ENCODE assay signal across 8 mouse cellular contexts in the genomic region with DNA sequence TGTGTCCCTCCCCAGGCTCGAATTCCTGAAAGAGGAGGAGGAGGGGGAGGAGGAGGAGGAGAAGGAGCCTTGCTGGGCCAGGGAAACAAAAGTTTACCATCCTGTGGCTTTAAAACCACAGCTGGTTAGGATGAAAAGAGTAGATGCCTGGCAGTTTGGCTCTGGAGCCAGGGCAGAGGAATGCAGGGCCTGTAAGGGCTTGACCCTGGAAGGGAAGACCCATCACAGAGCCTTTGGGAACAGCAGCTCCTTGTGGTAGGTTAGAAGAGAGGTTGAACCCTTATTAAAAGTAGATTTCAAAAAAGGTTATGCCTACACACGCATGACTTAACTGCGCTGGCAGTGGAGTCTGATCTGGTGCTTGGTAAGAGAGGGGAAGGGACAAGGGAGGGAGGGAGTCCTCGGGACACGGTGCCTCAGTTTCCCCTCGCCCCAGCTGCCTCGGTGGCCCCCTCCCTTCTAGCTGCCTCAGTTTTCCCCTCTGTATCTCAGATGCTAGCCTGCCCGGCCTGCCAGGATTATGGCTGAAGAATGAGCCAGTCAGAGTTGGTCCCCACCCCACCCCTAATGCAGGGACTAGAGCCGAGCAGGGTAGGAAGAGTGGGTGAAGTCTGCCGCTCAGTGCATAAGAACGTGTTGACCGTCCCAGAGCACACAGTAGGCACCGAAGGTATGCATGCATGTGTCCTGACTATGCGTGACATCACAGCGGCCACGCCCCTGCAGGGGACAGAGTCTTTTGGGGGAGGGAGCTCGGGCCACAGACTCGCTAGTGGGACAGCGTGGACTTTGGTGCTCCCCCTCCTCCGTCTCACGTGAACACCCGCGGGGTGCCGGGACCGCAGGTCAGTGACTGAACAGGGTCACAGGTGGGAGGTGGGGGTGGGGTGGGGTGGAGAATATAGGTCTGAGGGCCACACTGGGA. TPM values are rescaled to one million over a fixed set of nuclear protein-coding genes. Genes with fewer than 3 reads are reported as not detected.
DNase-seq lines count a peak whose midpoint lies in the region; ATAC-seq and TF ChIP-seq lines count a peak whose summit lies in the region.

A gene (plus strand): TSS at position 314 of the 925 bp plus-strand sequence.

- H3K36me3 ChIP-seq in heart, embryonic 10.5 days: peaks cover 27% of the 10 kb centered on the region
- H3K36me3 ChIP-seq in E14TG2a.4 (ENCODE audit: insufficient read depth, low read length): peaks cover 30% of the 10 kb centered on the region
- H3K36me3 ChIP-seq in embryonic facial prominence, embryonic 15.5 days: peaks cover 21% of the 10 kb centered on the region
- peaks cover 27% of the 10 kb centered on the region for H3K36me3 ChIP-seq in kidney, embryonic 15.5 days
- H3K36me3 ChIP-seq in midbrain, embryonic 14.5 days (ENCODE audit: control insufficient read depth, insufficient read depth, low read length): peaks cover 25% of the 10 kb centered on the region

- no peak within 1 kb of the TSS for H3K27ac ChIP-seq in heart, embryonic 10.5 days
- H3K27ac ChIP-seq in embryonic facial prominence, embryonic 15.5 days (replicated peaks): peak within 1 kb of the TSS; percentile 17
- H3K27ac ChIP-seq in kidney, embryonic 15.5 days: 0 out of 2 replicates have a peak within 1 kb of the TSS, but pooled peaks have one; percentile 22
- H3K27ac ChIP-seq in midbrain, embryonic 14.5 days (replicated peaks; ENCODE audit: low read depth, low read length): no peak within 1 kb of the TSS

- H3K4me2 ChIP-seq in embryonic facial prominence, embryonic 15.5 days (replicated peaks): peak within 1 kb of the TSS; percentile 83
- peak within 1 kb of the TSS; percentile 87 for H3K4me2 ChIP-seq in kidney, embryonic 15.5 days
- H3K4me2 ChIP-seq in midbrain, embryonic 14.5 days (ENCODE audit: low read length): peak within 1 kb of the TSS; percentile 74

- no peak for DNase-seq in heart, embryonic 10.5 days (ENCODE audit: low spot score)
- DNase-seq in heart, adult 11 months: no peak
- DNase-seq in midbrain, embryonic 14.5 days: peak; percentile 15
- no peak for DNase-seq in T-cell, adult 2 months (ENCODE audit: low spot score)
- DNase-seq in spleen, adult 18-20 months: no peak

- H3K9me3 ChIP-seq in heart, embryonic 10.5 days: no peaks in the 10 kb centered on the region
- H3K9me3 ChIP-seq in E14TG2a.4 (ENCODE audit: low read length): no peaks in the 10 kb centered on the region
- no peaks in the 10 kb centered on the region for H3K9me3 ChIP-seq in embryonic facial prominence, embryonic 15.5 days (replicated peaks)
- no peaks in the 10 kb centered on the region for H3K9me3 ChIP-seq in kidney, embryonic 15.5 days (replicated peaks)
- no peaks in the 10 kb centered on the region for H3K9me3 ChIP-seq in midbrain, embryonic 14.5 days (ENCODE audit: control insufficient read depth, low read length)

- peaks cover 27% of the 10 kb centered on the region for H3K4me1 ChIP-seq in heart, embryonic 10.5 days
- H3K4me1 ChIP-seq in E14TG2a.4 (replicated peaks; ENCODE audit: low read depth, low read length): peaks cover 93% of the 10 kb centered on the region
- peaks cover 26% of the 10 kb centered on the region for H3K4me1 ChIP-seq in embryonic facial prominence, embryonic 15.5 days
- H3K4me1 ChIP-seq in kidney, embryonic 15.5 days: peaks cover 32% of the 10 kb centered on the region
- peaks cover 17% of the 10 kb centered on the region for H3K4me1 ChIP-seq in midbrain, embryonic 14.5 days (ENCODE audit: control insufficient read depth, insufficient read depth, low read length)

- TF ChIP-seq CTCF in E14TG2a.4 (conservative IDR thresholded peaks at IDR 0.05; ENCODE audit: low read length): 0 out of 2 replicates have a peak, but pooled peaks have one; percentile 3

- WGBS in heart, embryonic 10.5 days: 4% methylated on average over 25 of the region's 25 CpGs
- 6% methylated on average over 25 of the region's 25 CpGs for WGBS in embryonic facial prominence, embryonic 15.5 days
- WGBS in kidney, embryonic 15.5 days: 5% methylated on average over 25 of the region's 25 CpGs
- WGBS in midbrain, embryonic 14.5 days: 6% methylated on average over 25 of the region's 25 CpGs

- H3K27me3 ChIP-seq in heart, embryonic 10.5 days (ENCODE audit: insufficient read depth, poor library complexity, severe bottlenecking): peaks cover 34% of the 10 kb centered on the region
- no peaks in the 10 kb centered on the region for H3K27me3 ChIP-seq in E14TG2a.4 (ENCODE audit: insufficient read depth, low read length)
- no peaks in the 10 kb centered on the region for H3K27me3 ChIP-seq in embryonic facial prominence, embryonic 15.5 days
- H3K27me3 ChIP-seq in kidney, embryonic 15.5 days: peaks cover 4% of the 10 kb centered on the region; the same call in 1 of the 2 replicates
- H3K27me3 ChIP-seq in midbrain, embryonic 14.5 days (ENCODE audit: control insufficient read depth, insufficient read depth, low read length): 0 out of 2 replicates have a peak, but pooled peaks cover 5% of the 10 kb centered on the region

- peak within 1 kb of the TSS; percentile 59 for H3K4me3 ChIP-seq in heart, embryonic 10.5 days
- H3K4me3 ChIP-seq in E14TG2a.4 (replicated peaks; ENCODE audit: low read length): peak within 1 kb of the TSS; percentile 69
- peak within 1 kb of the TSS; percentile 38 for H3K4me3 ChIP-seq in embryonic facial prominence, embryonic 15.5 days (replicated peaks)
- peak within 1 kb of the TSS; percentile 42 for H3K4me3 ChIP-seq in kidney, embryonic 15.5 days (replicated peaks)
- peak within 1 kb of the TSS; percentile 36 for H3K4me3 ChIP-seq in midbrain, embryonic 14.5 days (replicated peaks; ENCODE audit: low read depth, low read length)

- H3K9ac ChIP-seq in embryonic facial prominence, embryonic 15.5 days: no peak within 1 kb of the TSS
- H3K9ac ChIP-seq in kidney, embryonic 15.5 days: no peak within 1 kb of the TSS; the same call in 1 of the 2 replicates
- H3K9ac ChIP-seq in midbrain, embryonic 14.5 days (replicated peaks; ENCODE audit: low read length): peak within 1 kb of the TSS; percentile 45; the same call in 1 of the 2 replicates

- ATAC-seq in embryonic facial prominence, embryonic 15.5 days (ENCODE audit: insufficient number of reproducible peaks, low FRiP score, low TSS enrichment, low read depth): peak; percentile 35; the same call in 1 of the 2 replicates
- ATAC-seq in kidney, embryonic 15.5 days (replicated peaks; ENCODE audit: low FRiP score): peak; percentile 13; the same call in 1 of the 2 replicates
- ATAC-seq in midbrain, embryonic 14.5 days (ENCODE audit: low FRiP score, low TSS enrichment): no peak; the same call in 1 of the 2 replicates

RNA-seq across cellular contexts. Expression of the gene that starts here (rescaled TPM):
- polyA plus RNA-seq in heart, embryonic 10.5 days (2016; fragmentation: Nextera tagmentation; extraction: Ambion mirVana): 0.84 and 1.1 TPM in 2 replicates
- 1.9 and 3.9 TPM in 2 replicates for polyA plus RNA-seq in embryonic facial prominence, embryonic 15.5 days (2015; fragmentation: Nextera tagmentation; extraction: Ambion mirVana)
- 1.4 and 1.6 TPM in 2 replicates for polyA plus RNA-seq in kidney, embryonic 15.5 days (2015; fragmentation: Nextera tagmentation; extraction: Ambion mirVana)
- 1.9 and 3.5 TPM in 2 replicates for polyA plus RNA-seq in midbrain, embryonic 14.5 days (2014; fragmentation: Nextera tagmentation; extraction: Ambion mirVana)

Comparison
In these comparisons a context has a peak if more than half of its experiments do, and no peak if none do; other contexts are left out.
1. H3K27ac ChIP-seq: peak in embryonic facial prominence, embryonic 15.5 days (single experiment) and kidney, embryonic 15.5 days (single experiment); none in heart, embryonic 10.5 days (single experiment) and midbrain, embryonic 14.5 days (single experiment).
2. Peak in every context shown above with its lines, with median percentiles within 50 percentile points of each other: H3K4me3 ChIP-seq and H3K4me2 ChIP-seq.